Mouse (Mus musculus) liver, embryonic 14.5 days (tissue): ENCODE measurements around the gene Nat8f3. TPM values are rescaled to one million over a fixed set of nuclear protein-coding genes. Genes with fewer than 3 reads are reported as not detected.
"Not testable (repeated sequence)": the region's sequence is repeated elsewhere in the genome, so short reads cannot be mapped to it uniquely, and the experiment has no call there.

ENCODE experiments used
- ATAC-seq: fragments of 200-750 bp; cut with Nextera tagmentation; 2 replicates; pipeline ENCODE4 v1.8.0; 2017; ENCODE audit warnings: moderate number of reproducible peaks, mild to moderate bottlenecking, moderate library complexity; ENCODE audit not compliant: insufficient read depth
- DNase-seq, 3 experiments: peaks; one replicate each; pipeline ENCODE4 v3.0.0-alpha.2; 2012 to 2013; ENCODE audit warnings: low read depth in 3 of 3, low spot score in 3 of 3
- H3K27ac ChIP-seq: fragments of 300-500 bp; sonication (generic); 2 replicates; pipeline ENCODE4 v1.5.1; 2014; ENCODE audit warnings: moderate library complexity, mild to moderate bottlenecking, control low read depth, inconsistent platforms
- H3K27me3 ChIP-seq: fragments of 300-500 bp; sonication (generic); 2 replicates; pipeline ENCODE4 v1.6.1; 2014; ENCODE audit warnings: mild to moderate bottlenecking, low read length, moderate library complexity; ENCODE audit not compliant: control insufficient read depth, insufficient read depth
- H3K36me3 ChIP-seq: fragments of 300-500 bp; sonication (generic); replicated peaks from 2 replicates; pipeline ENCODE4 v1.6.1; 2014; ENCODE audit warnings: low read depth; ENCODE audit not compliant: control insufficient read depth, insufficient read depth
- H3K4me1 ChIP-seq, 2 experiments: fragments of 200-500 bp in 1 of 2; fragments of 300-500 bp in 1 of 2; sonication (generic) in 1 of 2; replicated peaks; 2 replicates each; pipeline ENCODE4 v1.6.1; 2012 to 2014; ENCODE audit warnings: antibody characterized with exemption in 1 of 2, inconsistent platforms in 1 of 2, low read length in 1 of 2; ENCODE audit not compliant: control insufficient read depth in 2 of 2, insufficient read depth in 2 of 2
- H3K4me2 ChIP-seq: fragments of 300-500 bp; sonication (generic); 2 replicates; pipeline ENCODE4 v1.6.1; 2014; ENCODE audit warnings: low read depth, mild to moderate bottlenecking, control low read depth, moderate library complexity
- H3K4me3 ChIP-seq, 2 experiments: fragments of 200-500 bp in 1 of 2; fragments of 300-500 bp in 1 of 2; sonication (generic) in 1 of 2; 2 replicates each; pipeline ENCODE4 v1.5.1; 2012 to 2014; ENCODE audit warnings: low read depth in 2 of 2, low read length in 2 of 2, mild to moderate bottlenecking in 2 of 2, control low read depth in 1 of 2, inconsistent platforms in 1 of 2, moderate library complexity in 1 of 2; ENCODE audit not compliant: insufficient read depth in 1 of 2
- H3K9ac ChIP-seq: fragments of 300-500 bp; sonication (generic); replicated peaks from 2 replicates; pipeline ENCODE4 v1.6.1; 2014; ENCODE audit warnings: mild to moderate bottlenecking, control low read depth, moderate library complexity
- H3K9me3 ChIP-seq: fragments of 300-500 bp; sonication (generic); 2 replicates; pipeline ENCODE4 v1.6.1; 2016; ENCODE audit warnings: low read length, mixed read lengths; ENCODE audit not compliant: control insufficient read depth
- WGBS: fragments of 180-500 bp; shearing (Covaris S2); extraction: QIAGEN DNeasy Blood & Tissue Kit; methylation state at CpG from one replicate; pipeline ENCODE4 v1.1.7; 2014; ENCODE audit not compliant: insufficient replicate concordance; 5-methylcytosine and 5-hydroxymethylcytosine counted together
- microRNA-seq: library from miRNA; unstranded; fragments of <30 nt; microRNA quantifications from one replicate; pipeline ENCODE4, GENCODE M21; 2016
- polyA plus RNA-seq, 2 experiments: library from polyadenylated mRNA; depleted of rRNA in 1 of 2; stranded (reverse) in 1 of 2; unstranded in 1 of 2; fragments of >200 nt; fragmentation: Nextera tagmentation in 1 of 2; extraction: Ambion mirVana in 1 of 2; gene quantifications; 2 replicates each; pipeline versions ENCODE4 v1.2.1 to v1.2.3; 2012 to 2014

Gene Nat8f3
- polyA plus RNA-seq, 2 experiments: not detected

DNA sequence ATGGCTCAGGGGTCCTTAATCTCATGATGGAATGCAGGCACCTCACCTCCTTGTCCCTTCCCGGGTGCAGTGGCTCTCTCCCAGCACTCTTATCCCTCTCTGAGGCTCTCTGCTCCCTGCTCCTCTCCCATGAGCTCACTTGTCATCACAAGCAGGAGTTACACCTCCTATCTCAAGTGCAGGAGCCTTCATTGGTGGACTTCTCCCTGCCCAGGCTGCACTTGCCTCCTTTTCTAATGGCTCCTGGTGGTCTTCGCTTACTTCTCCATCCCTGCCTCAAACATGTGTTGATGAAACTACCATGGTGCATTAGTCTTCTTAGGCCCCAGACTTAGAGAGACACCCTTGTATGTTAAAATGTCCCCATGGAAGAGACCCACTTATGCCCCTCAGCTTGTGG is 2.9 kb downstream of the Nat8f3 start:
- not testable (repeated sequence) for H3K4me2 ChIP-seq, ATAC-seq, DNase-seq, H3K36me3 ChIP-seq, H3K4me3 ChIP-seq, H3K27ac ChIP-seq, H3K9me3 ChIP-seq, H3K9ac ChIP-seq, H3K4me1 ChIP-seq, H3K27me3 ChIP-seq
- WGBS: 72% methylated on average over 1 of the region's 2 CpGs

DNA sequence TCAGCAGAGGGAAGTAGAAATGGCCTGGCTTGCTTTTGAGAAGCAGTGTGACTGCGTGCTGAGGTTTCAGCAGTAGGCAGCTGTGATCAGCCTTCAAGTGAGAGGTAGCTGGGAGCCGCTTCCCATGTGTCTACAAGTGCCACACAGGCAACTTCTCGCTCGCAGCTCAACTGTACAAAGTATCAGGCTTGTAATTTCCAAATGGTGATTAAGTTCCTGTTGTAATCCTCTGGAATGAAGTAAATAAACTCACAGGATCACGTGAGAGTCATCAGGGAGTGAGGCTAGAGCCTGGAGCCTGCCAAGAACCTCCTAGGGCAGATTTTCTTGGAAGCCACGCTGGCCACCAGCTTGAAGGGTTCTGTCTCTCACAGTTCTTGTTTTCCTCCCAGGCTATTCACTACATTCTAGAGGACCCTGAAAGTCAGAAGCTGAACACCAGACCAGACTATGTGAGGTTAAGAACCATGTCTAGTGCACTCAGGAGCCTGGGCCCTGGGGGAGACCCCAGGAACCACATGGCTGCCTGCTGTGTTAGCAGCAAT is 9.8 kb downstream of the Nat8f3 start:
- H3K27me3 ChIP-seq, DNase-seq, H3K27ac ChIP-seq, H3K4me2 ChIP-seq, ATAC-seq, H3K4me1 ChIP-seq, H3K9me3 ChIP-seq, H3K36me3 ChIP-seq, H3K4me3 ChIP-seq, H3K9ac ChIP-seq: not testable (repeated sequence)
- WGBS: 36% methylated on average over 3 of the region's 6 CpGs

DNA sequence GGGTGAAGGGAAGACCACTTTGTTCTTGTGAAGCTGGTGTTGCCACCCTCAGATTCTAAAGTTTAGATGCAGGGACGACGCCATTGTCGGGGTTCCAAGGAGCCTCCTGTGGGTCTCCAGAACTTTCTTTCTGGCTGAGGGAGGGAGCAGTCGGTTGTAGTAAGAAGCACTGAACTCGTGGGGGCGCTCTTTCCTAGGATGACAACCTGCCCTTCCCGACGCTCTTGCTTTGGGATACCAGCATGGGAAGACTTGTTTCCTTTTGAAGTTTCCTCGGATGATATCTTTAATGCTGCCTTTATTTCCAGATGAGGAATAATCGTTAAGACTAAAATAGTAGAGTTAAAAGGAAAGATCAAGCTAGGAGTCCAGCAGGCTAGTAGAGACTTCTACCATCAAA is 52.4 kb downstream of the Nat8f3 start, which contains the start of gene Nat8f7:
Gene Nat8f7, minus strand, starts transcription at position 101 of the 400 bp plus-strand sequence.
- H3K4me2 ChIP-seq, ATAC-seq, H3K9me3 ChIP-seq, H3K27ac ChIP-seq, H3K27me3 ChIP-seq, H3K4me3 ChIP-seq, H3K4me1 ChIP-seq, H3K36me3 ChIP-seq, H3K9ac ChIP-seq, DNase-seq: not testable (repeated sequence)
- WGBS: 67% methylated on average over 9 of the region's 10 CpGs

DNA sequence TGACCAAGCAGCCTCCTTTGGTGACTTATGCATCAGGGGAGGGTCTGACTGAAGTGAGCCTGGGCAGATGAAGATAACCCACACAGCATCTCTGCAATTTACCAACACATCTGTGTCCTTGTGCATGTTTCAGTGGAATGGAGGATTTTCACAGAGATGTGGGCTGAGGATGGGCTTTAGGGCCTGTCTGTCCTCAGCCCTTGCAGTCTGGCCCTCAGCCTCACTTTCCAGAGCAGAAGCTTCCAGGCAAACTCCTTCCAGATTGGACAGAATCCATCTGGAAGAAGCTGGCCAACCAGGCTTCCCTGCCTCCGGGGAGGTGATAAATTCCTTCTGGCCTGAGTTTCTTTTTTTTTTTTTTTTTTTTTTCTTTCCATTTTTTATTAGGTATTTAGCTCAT is 55.9 kb downstream of the Nat8f3 start:
- not testable (repeated sequence) for H3K9ac ChIP-seq, H3K4me3 ChIP-seq, H3K4me2 ChIP-seq, H3K27me3 ChIP-seq, H3K27ac ChIP-seq, ATAC-seq, H3K9me3 ChIP-seq, H3K4me1 ChIP-seq, H3K36me3 ChIP-seq, DNase-seq
- WGBS: 63% methylated on average over 1 of the region's 1 CpGs

DNA sequence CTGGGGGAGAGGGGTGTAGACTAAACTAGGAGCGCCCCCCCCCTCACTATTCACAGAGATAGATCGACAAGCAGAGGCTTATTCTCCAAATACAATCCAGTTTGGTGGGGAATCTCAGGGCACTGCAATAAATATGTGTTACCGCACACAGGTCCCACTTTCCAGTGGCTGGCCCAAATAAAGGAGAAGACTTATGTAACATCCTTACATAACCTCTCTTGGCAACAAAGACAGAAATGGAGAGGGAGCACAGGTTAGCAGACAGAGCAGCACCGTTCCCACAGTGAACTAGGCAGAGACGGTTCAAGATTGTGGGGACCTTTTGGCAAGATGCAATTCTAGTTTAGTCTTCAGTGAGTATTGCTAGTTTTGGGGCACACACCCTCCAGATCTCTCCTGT is 56.3 kb downstream of the Nat8f3 start:
- ATAC-seq, H3K9ac ChIP-seq, H3K4me1 ChIP-seq, H3K27me3 ChIP-seq, H3K4me2 ChIP-seq, DNase-seq, H3K9me3 ChIP-seq, H3K4me3 ChIP-seq, H3K36me3 ChIP-seq, H3K27ac ChIP-seq: not testable (repeated sequence)
- WGBS: 76% methylated on average over 5 of the region's 5 CpGs

DNA sequence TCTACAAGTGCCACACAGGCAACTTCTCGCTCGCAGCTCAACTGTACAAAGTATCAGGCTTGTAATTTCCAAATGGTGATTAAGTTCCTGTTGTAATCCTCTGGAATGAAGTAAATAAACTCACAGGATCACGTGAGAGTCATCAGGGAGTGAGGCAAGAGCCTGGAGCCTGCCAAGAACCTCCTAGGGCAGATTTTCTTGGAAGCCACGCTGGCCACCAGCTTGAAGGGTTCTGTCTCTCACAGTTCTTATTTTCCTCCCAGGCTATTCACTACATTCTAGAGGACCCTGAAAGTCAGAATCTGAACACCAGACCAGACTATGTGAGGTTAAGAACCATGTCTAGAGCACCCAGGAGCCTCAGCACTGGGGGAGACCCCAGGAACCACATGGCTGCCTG is 63.6 kb downstream of the Nat8f3 start:
- H3K4me3 ChIP-seq, ATAC-seq, H3K4me2 ChIP-seq, H3K36me3 ChIP-seq, H3K4me1 ChIP-seq, DNase-seq, H3K9me3 ChIP-seq, H3K27me3 ChIP-seq, H3K9ac ChIP-seq, H3K27ac ChIP-seq: not testable (repeated sequence)
- WGBS: 53% methylated on average over 2 of the region's 4 CpGs

Small RNA genes within 50 kb of the gene (microRNA-seq; reads per million reads assigned to microRNA genes)
- gene Gm27317 (not detected), gene Mir6375 (not detected)

Other genes starting within 250 kb of the Nat8f3 start
- 1.2 and 1.7 TPM in 2 replicates for gene Alms1, start 178.2 kb downstream of the Nat8f3 start, polyA plus RNA-seq (2012; rRNA removed)
- gene Alms1, start 178.2 kb downstream of the Nat8f3 start, polyA plus RNA-seq (2014; fragmentation: Nextera tagmentation; extraction: Ambion mirVana): 1.8 and 2.1 TPM in 2 replicates
- not detected in 2 replicates for gene Nat8f7, start 52.5 kb downstream of the Nat8f3 start, polyA plus RNA-seq (2012; rRNA removed)
- gene Nat8f7, start 52.5 kb downstream of the Nat8f3 start, polyA plus RNA-seq (2014; fragmentation: Nextera tagmentation; extraction: Ambion mirVana): not detected in 2 replicates
- gene Nat8f6, start 55.2 kb upstream of the Nat8f3 start, polyA plus RNA-seq (2012; rRNA removed): not detected in 2 replicates
- not detected in 2 replicates for gene Nat8f6, start 55.2 kb upstream of the Nat8f3 start, polyA plus RNA-seq (2014; fragmentation: Nextera tagmentation; extraction: Ambion mirVana)
- gene Nat8f5, start 55.2 kb upstream of the Nat8f3 start, polyA plus RNA-seq (2012; rRNA removed): not detected in 2 replicates
- not detected in 2 replicates for gene Nat8f5, start 55.2 kb upstream of the Nat8f3 start, polyA plus RNA-seq (2014; fragmentation: Nextera tagmentation; extraction: Ambion mirVana)
- 0.02 TPM in 1 of 2 replicates, not detected in the other for gene Nat8, start 66.3 kb upstream of the Nat8f3 start, polyA plus RNA-seq (2012; rRNA removed)
- not detected in 2 replicates for gene Nat8, start 66.3 kb upstream of the Nat8f3 start, polyA plus RNA-seq (2014; fragmentation: Nextera tagmentation; extraction: Ambion mirVana)
- not detected in 2 replicates for gene Nat8f2, start 103.4 kb upstream of the Nat8f3 start, polyA plus RNA-seq (2012; rRNA removed)
- not detected in 2 replicates for gene Nat8f2, start 103.4 kb upstream of the Nat8f3 start, polyA plus RNA-seq (2014; fragmentation: Nextera tagmentation; extraction: Ambion mirVana)
- 0.50 and 0.64 TPM in 2 replicates for gene Nat8f4, start 139.1 kb upstream of the Nat8f3 start, polyA plus RNA-seq (2012; rRNA removed)
- gene Nat8f4, start 139.1 kb upstream of the Nat8f3 start, polyA plus RNA-seq (2014; fragmentation: Nextera tagmentation; extraction: Ambion mirVana): 0.81 and 0.87 TPM in 2 replicates
- gene Tprkb, start 146.1 kb upstream of the Nat8f3 start, polyA plus RNA-seq (2012; rRNA removed): 8.5 and 12.7 TPM in 2 replicates
- gene Tprkb, start 146.1 kb upstream of the Nat8f3 start, polyA plus RNA-seq (2014; fragmentation: Nextera tagmentation; extraction: Ambion mirVana): 13.4 and 14.6 TPM in 2 replicates
- 4.7 TPM in 2 replicates for gene Nat8f1, start 149.9 kb upstream of the Nat8f3 start, polyA plus RNA-seq (2012; rRNA removed)
- 5.0 and 6.6 TPM in 2 replicates for gene Nat8f1, start 149.9 kb upstream of the Nat8f3 start, polyA plus RNA-seq (2014; fragmentation: Nextera tagmentation; extraction: Ambion mirVana)
- gene Dusp11, start 195.9 kb upstream of the Nat8f3 start, polyA plus RNA-seq (2012; rRNA removed): 14.6 and 20.3 TPM in 2 replicates
- 27.2 and 30.4 TPM in 2 replicates for gene Dusp11, start 195.9 kb upstream of the Nat8f3 start, polyA plus RNA-seq (2014; fragmentation: Nextera tagmentation; extraction: Ambion mirVana)